Mouse (Mus musculus): ENCODE measurements around the gene Rpl37. TPM values are rescaled to one million over a fixed set of nuclear protein-coding genes. Genes with fewer than 3 reads are reported as not detected.

Rpl37 gene
- polyA plus RNA-seq, 1 experiment from 2014 or later: 411 TPM

DNA sequence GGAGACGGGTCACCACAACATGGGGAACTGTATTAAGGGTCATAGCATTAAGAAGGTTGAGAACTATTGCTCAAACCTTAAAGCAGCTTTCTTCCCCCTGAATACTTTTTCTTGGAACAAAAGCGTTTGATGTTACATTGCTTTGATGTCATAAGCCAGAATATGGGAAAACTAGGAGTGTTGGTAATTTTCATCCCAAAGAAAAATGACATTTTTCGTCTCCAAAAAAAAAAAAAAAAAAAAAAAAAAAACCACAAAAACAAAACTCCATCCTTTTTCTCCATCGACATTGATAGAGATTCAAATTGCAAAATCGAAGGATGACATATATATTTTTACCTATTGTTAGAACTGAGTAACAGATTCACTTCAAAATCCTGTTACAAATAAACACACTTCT, 26.3 kb downstream of the Rpl37 start:
- H3K9ac ChIP-seq: no peak overlapping the region
- H3K4me1 ChIP-seq (replicated peaks): peaks cover 24% of the 10 kb centered on the region
- ATAC-seq (ENCODE audit: low read depth): no peak
- no peaks in the 10 kb centered on the region for H3K36me3 ChIP-seq
- peak overlapping the region; percentile 70 for H3K4me2 ChIP-seq
- peak overlapping the region; percentile 84 for H3K4me3 ChIP-seq
- H3K9me3 ChIP-seq: no peaks in the 10 kb centered on the region
- no peak overlapping the region for H3K27ac ChIP-seq (replicated peaks)
- WGBS: 76% methylated on average over 5 of the region's 5 CpGs
- H3K27me3 ChIP-seq: no peaks in the 10 kb centered on the region

- H3K4me1 ChIP-seq (replicated peaks): peaks cover 23% of the 10 kb centered on the region
- 1% methylated on average over 63 of the region's 80 CpGs for WGBS
- no peaks in the 10 kb centered on the region for H3K27me3 ChIP-seq
- H3K36me3 ChIP-seq: no peaks in the 10 kb centered on the region
- no peaks in the 10 kb centered on the region for H3K9me3 ChIP-seq
- H3K4me3 ChIP-seq: peak within 1 kb of the TSS; percentile 84
- ATAC-seq (ENCODE audit: low read depth): peak; percentile 92
- H3K27ac ChIP-seq (replicated peaks): peak within 1 kb of the TSS; percentile 94
- peak within 1 kb of the TSS; percentile 88 for H3K9ac ChIP-seq
- peak within 1 kb of the TSS; percentile 70 for H3K4me2 ChIP-seq
These were observed 27.0 kb downstream of the Rpl37 start, which contains the start of gene Prkaa1 for GRCm38 (mm10) chr15:5143361-5144020. TSS of gene Prkaa1 (plus strand) at chr15:5143861.

- Histone ChIP-seq H3K4me2 (peak overlapping the region; percentile 70), H3K9ac (peak overlapping the region; percentile 88)
- ATAC-seq (ENCODE audit: low read depth): peak; percentile 94
These were observed 27.8 kb downstream of the Rpl37 start for GRCm38 (mm10) chr15:5144021-5144778.

DNA sequence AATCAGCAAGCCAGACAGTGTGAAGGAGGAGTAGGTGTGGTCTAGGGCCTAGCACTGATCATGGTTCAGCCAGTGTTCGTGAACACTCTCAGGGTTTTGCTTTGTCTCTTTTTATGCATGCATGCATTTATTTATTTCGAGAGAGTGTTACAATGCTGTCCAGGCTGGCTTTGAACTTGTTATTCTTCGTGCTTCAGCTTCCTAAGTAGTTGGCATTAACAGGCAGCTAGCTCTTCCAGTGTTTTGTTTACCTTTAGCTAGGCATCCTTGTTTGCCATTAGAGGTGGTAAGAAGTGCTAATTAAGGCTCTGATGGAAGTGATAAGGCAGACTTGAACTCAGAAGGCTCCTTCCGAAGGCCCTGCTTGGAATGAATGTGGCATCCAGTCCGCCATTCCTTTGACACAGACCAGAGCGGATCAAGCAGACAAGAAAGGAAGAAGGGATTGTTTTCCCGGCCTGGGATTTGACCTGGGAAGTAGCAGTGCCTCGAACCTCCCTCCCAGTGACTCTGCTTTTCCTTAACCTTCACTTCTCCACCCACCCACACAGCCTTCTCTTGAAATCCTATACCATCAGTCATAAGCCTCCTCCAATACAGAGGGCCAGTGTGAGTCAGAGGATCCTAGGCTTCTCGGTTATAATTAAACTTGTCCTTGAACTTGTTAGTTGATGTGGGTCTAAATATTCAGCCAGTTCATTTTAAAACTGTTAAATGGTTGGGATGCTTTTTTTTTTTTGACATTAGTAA, 28.9 kb downstream of the Rpl37 start:
- no peak for ATAC-seq (ENCODE audit: low read depth)
- no peaks in the 10 kb centered on the region for H3K9me3 ChIP-seq
- peaks cover 35% of the 10 kb centered on the region for H3K4me1 ChIP-seq (replicated peaks)
- H3K4me2 ChIP-seq: peak overlapping the region; percentile 70
- no peaks in the 10 kb centered on the region for H3K36me3 ChIP-seq
- H3K4me3 ChIP-seq: peak overlapping the region; percentile 84
- no peaks in the 10 kb centered on the region for H3K27me3 ChIP-seq
- WGBS: 53% methylated on average over 9 of the region's 9 CpGs
- H3K27ac ChIP-seq (replicated peaks): no peak overlapping the region
- peak overlapping the region; percentile 88 for H3K9ac ChIP-seq

More at GRCm38 (mm10) chr15:5144021-5144778, 27.8 kb downstream of the Rpl37 start:
- Histone ChIP-seq H3K27ac (replicated peaks) (peak overlapping the region; percentile 94), H3K27me3 (no peaks in the 10 kb centered on the region), H3K4me3 (peak overlapping the region; percentile 84), H3K4me1 (replicated peaks) (peaks cover 30% of the 10 kb centered on the region), H3K36me3 (no peaks in the 10 kb centered on the region), H3K9me3 (no peaks in the 10 kb centered on the region)
- WGBS: 1% methylated on average over 61 of the region's 61 CpGs

DNA sequence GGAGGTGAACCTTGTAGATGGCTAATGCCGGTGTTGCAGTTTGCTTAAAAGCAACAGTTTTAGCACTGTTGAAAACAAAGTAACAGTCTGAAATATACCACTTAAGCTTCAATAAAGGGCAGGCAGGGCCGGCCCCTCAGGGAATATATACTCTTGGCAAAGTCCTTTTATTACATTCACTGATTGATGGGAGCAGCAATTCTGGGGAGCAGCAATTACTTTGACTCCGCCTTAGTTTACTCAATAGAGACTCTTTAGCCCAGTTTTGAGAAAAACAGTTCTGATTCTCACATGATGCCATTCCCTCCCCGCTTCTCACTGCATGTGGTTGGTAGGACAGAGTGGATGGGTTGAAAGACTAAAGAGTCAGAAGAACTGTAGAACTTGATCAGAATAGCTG, 32.7 kb downstream of the Rpl37 start:
- 36% methylated on average over 4 of the region's 4 CpGs for WGBS
- Histone ChIP-seq H3K27me3 (no peaks in the 10 kb centered on the region), H3K4me1 (replicated peaks) (peaks cover 35% of the 10 kb centered on the region), H3K4me2 (no peak overlapping the region), H3K9ac (no peak overlapping the region), H3K36me3 (no peaks in the 10 kb centered on the region), H3K4me3 (no peak overlapping the region), H3K27ac (replicated peaks) (no peak overlapping the region), H3K9me3 (no peaks in the 10 kb centered on the region)
- no peak for ATAC-seq (ENCODE audit: low read depth)

DNA sequence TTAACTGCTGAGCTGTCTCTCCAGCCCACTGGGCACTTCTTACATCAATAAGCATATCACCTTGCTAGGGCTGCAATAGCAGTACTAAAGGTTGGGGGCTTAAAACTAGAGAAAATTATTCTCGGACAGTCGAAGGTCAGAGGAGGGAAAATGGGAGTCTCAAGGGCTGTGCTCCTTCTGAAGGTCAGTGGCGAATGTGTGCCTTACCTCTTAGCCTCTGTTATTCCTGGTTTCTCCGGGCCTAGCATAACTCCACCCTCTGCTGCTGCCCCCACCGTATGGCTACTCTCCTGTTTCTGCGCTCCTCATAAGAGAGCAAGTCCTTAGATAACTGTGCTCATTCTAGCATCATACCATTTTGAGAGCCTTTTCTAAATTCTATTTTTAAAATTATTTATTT, 35.7 kb downstream of the Rpl37 start:
- Histone ChIP-seq H3K4me2 (no peak overlapping the region), H3K9me3 (no peaks in the 10 kb centered on the region), H3K9ac (no peak overlapping the region), H3K4me3 (no peak overlapping the region), H3K27ac (replicated peaks) (no peak overlapping the region), H3K27me3 (no peaks in the 10 kb centered on the region), H3K36me3 (no peaks in the 10 kb centered on the region), H3K4me1 (replicated peaks) (peaks cover 29% of the 10 kb centered on the region)
- WGBS: 92% methylated on average over 6 of the region's 6 CpGs
- no peak for ATAC-seq (ENCODE audit: low read depth)

DNA sequence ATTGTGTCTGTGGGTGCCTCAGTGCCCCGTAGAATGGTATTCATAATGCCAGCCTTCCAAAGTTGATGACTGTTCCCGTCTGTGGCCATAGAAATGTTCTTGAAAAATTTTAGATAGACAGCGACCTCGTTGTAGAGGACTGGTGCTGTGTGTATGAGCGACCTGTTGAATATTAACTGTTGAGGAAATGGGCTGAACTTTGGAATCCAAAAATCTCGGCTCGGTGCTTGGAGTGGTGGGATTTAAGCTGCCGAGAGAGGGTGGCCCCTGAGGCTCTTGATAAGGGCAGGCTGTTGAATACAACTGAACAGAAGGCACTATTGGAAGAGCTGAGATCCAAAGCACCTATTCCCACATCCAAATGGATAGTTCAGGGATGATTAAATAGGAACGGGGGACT, 38.2 kb downstream of the Rpl37 start:
- H3K4me2 ChIP-seq: no peak overlapping the region
- no peak overlapping the region for H3K27ac ChIP-seq (replicated peaks)
- H3K36me3 ChIP-seq: no peaks in the 10 kb centered on the region
- no peak overlapping the region for H3K4me3 ChIP-seq
- H3K4me1 ChIP-seq (replicated peaks): peaks cover 13% of the 10 kb centered on the region
- H3K9ac ChIP-seq: no peak overlapping the region
- WGBS: 89% methylated on average over 9 of the region's 9 CpGs
- H3K9me3 ChIP-seq: no peaks in the 10 kb centered on the region
- no peaks in the 10 kb centered on the region for H3K27me3 ChIP-seq
- ATAC-seq (ENCODE audit: low read depth): no peak

- Histone ChIP-seq H3K27ac (replicated peaks) (no peak overlapping the region), H3K4me1 (replicated peaks) (peaks cover 12% of the 10 kb centered on the region), H3K36me3 (no peaks in the 10 kb centered on the region), H3K9ac (no peak overlapping the region), H3K9me3 (no peaks in the 10 kb centered on the region), H3K27me3 (no peaks in the 10 kb centered on the region), H3K4me3 (no peak overlapping the region), H3K4me2 (no peak overlapping the region)
- ATAC-seq (ENCODE audit: low read depth): no peak
- 78% methylated on average over 5 of the region's 5 CpGs for WGBS
These were observed 38.6 kb downstream of the Rpl37 start for GRCm38 (mm10) chr15:5155093-5155492.

GRCm38 (mm10) chr15:5156355-5156754, 39.9 kb downstream of the Rpl37 start:
- H3K9ac ChIP-seq: no peak overlapping the region
- peaks cover 5% of the 10 kb centered on the region for H3K36me3 ChIP-seq
- peaks cover 12% of the 10 kb centered on the region for H3K4me1 ChIP-seq (replicated peaks)
- no peak overlapping the region for H3K4me2 ChIP-seq
- H3K27ac ChIP-seq (replicated peaks): no peak overlapping the region
- no peaks in the 10 kb centered on the region for H3K27me3 ChIP-seq
- no peaks in the 10 kb centered on the region for H3K9me3 ChIP-seq
- no peak overlapping the region for H3K4me3 ChIP-seq
- WGBS: 96% methylated on average over 4 of the region's 4 CpGs
- no peak for ATAC-seq (ENCODE audit: low read depth)

DNA sequence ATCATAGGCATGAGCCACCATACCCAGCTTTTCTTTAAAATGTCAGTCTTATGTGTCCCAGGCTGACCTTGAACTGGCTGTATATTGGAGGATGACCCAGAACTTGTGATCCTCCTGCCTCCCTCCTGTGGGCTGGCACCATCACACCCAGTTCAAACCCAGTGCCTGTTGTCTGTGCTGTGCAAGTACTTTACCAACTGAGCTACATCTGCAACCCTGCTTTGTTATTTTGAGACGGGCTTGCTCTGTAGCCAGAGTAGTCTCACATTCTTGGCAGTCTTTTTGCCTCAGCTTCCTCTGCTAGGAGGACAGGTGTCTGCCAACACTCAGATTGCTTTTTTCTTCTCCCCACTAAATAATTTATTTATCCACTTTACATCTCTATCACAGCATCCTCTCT, 40.9 kb downstream of the Rpl37 start:
- Histone ChIP-seq H3K4me1 (replicated peaks) (peaks cover 12% of the 10 kb centered on the region), H3K9me3 (no peaks in the 10 kb centered on the region), H3K27me3 (no peaks in the 10 kb centered on the region), H3K36me3 (peaks cover 5% of the 10 kb centered on the region), H3K9ac (no peak overlapping the region), H3K27ac (replicated peaks) (no peak overlapping the region), H3K4me3 (no peak overlapping the region), H3K4me2 (no peak overlapping the region)
- ATAC-seq (ENCODE audit: low read depth): no peak
- WGBS: 67% methylated on average over 1 of the region's 1 CpGs

DNA sequence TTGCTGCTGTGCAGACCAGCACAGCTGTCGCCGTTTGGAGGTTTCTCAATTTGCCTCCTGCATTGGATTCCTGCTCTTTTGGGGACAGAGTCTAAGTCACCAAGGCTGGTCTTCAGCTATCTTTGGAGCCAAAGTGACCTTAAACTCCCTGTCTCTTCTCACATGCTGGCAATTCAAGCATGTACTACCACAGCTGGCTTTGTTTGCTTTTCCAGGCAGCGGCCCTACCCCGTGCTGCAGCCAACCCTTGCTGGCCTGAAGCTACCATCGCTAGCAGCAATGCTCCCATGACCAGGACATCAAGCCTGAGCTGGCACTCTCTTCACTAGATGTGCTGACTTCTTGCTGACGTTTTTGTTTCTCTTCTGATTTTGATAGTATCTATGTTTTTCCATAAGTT, 42.4 kb downstream of the Rpl37 start:
- Histone ChIP-seq H3K4me2 (no peak overlapping the region), H3K27ac (replicated peaks) (no peak overlapping the region), H3K4me1 (replicated peaks) (peaks cover 12% of the 10 kb centered on the region), H3K9me3 (no peaks in the 10 kb centered on the region), H3K4me3 (no peak overlapping the region), H3K36me3 (peaks cover 16% of the 10 kb centered on the region), H3K27me3 (no peaks in the 10 kb centered on the region), H3K9ac (no peak overlapping the region)
- ATAC-seq (ENCODE audit: low read depth): no peak
- 82% methylated on average over 6 of the region's 6 CpGs for WGBS

- Histone ChIP-seq H3K9me3 (no peaks in the 10 kb centered on the region), H3K4me1 (replicated peaks) (no peaks in the 10 kb centered on the region), H3K4me3 (no peak overlapping the region), H3K9ac (no peak overlapping the region), H3K36me3 (peaks cover 62% of the 10 kb centered on the region), H3K27me3 (no peaks in the 10 kb centered on the region), H3K27ac (replicated peaks) (no peak overlapping the region), H3K4me2 (no peak overlapping the region)
- WGBS: 85% methylated on average over 12 of the region's 12 CpGs
- no peak for ATAC-seq (ENCODE audit: low read depth)
These were observed 48.8 kb downstream of the Rpl37 start for GRCm38 (mm10) chr15:5165121-5165773.

Measured in neural tube, embryonic 13.5 days (tissue).